Mouse (Mus musculus): ENCODE measurements around the gene Wdr27. TPM values are rescaled to one million over a fixed set of nuclear protein-coding genes. Genes with fewer than 3 reads are reported as not detected.
"Not testable (repeated sequence)": the region's sequence is repeated elsewhere in the genome, so short reads cannot be mapped to it uniquely, and the experiment has no call there.

Gene Wdr27
- polyA plus RNA-seq (2014; fragmentation: Nextera tagmentation; extraction: Ambion mirVana) = 6.2 and 6.7 TPM in 2 replicates

DNA sequence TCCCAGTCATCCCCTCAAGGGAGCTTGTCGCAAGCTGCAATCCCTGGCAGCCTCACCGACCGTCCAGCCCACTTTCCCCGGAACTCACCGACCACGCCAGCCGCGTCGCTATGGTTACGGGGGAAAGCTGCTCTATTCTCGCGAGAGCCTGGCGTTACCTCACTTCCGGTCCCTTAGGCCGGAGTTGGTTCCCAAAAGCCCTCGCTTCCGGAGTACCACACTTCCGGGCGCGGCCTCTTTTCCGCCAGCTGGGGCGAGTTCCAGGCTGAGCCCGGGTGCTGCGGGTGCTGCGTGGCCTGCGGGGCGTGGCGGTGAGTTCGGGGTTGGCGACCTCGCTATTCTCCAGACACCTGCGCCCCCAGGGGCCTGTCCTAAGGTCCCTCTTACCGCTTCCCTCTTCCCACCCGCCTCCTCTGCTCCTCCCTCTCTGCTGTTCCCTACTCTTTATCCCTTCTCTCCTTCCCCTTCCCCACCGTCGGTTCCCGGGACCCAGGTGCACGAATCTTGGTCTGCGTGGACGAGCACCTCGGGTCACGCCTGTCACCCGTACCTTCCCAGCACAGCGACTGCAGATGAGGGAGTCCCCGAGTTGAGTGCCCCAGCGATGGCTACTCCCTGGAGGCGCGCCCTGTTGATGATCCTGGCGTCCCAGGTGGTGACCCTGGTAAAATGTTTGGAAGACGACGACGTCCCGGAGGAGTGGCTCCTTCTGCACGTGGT is at the start of gene Wdr27, which contains the start of gene 1600012H06Rik:
Gene Wdr27, minus strand, starts transcription at position 150 of the 720 bp plus-strand sequence.
Gene 1600012H06Rik, plus strand, starts transcription at position 176 of the 720 bp plus-strand sequence.
- Histone ChIP-seq H3K9me3 (ENCODE audit: control insufficient read depth, low read depth, low read length) (no peaks in the 10 kb centered on the region), H3K9ac (replicated peaks; ENCODE audit: low read depth, low read length) (peak within 1 kb of the TSS; percentile 81), H3K4me3 (ENCODE audit: low read depth, low read length) (peak within 1 kb of the TSS; percentile 86), H3K27me3 (ENCODE audit: control insufficient read depth, insufficient read depth, low read length) (no peaks in the 10 kb centered on the region), H3K4me1 (ENCODE audit: control insufficient read depth, insufficient read depth, low read length) (peaks cover 16% of the 10 kb centered on the region), H3K27ac (ENCODE audit: low read length) (peak within 1 kb of the TSS; percentile 45; the same call in 1 of the 2 replicates), H3K4me2 (replicated peaks; ENCODE audit: low read depth, low read length) (peak within 1 kb of the TSS; percentile 94), H3K36me3 (ENCODE audit: control insufficient read depth, insufficient read depth, low read length) (peaks cover 18% of the 10 kb centered on the region)
- ATAC-seq (ENCODE audit: insufficient number of reproducible peaks, insufficient read depth, low FRiP score, low read depth) = peak; percentile 99
- WGBS = under 1% methylated on average over 54 of the region's 54 CpGs

DNA sequence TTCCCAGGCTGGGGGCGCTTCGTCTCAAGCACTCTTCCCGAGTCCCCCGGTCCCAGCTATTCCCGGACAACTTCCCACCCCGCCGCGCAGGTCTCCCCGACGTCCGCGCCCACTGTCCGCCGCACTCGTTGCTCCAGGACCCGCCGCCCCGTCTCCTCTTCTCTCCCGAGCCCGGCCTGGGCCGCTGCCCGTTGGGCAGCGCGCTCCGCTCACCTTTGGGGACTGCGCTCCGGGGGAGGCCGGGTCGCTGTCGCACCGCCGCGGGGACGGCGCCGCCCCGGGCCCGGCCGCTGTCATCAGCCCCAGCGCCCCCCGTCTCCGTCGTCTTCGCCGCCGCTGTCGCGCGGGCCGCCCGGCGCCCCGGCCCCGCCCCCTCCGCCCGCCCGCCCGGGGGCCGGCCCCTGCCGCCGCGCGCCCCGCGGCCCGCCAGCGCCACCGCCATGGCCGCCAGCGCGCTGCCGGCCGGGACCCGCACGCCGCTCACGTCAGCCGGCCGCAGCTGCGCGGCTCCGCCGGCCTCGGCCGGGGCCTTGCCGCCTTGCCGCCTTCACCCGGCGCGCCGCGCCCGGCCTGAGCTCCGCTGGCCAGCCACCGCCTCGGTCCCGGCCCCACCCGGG is 49.7 kb upstream of the Wdr27 start:
- H3K4me1 ChIP-seq (ENCODE audit: control insufficient read depth, insufficient read depth, low read length); H3K4me3 ChIP-seq (ENCODE audit: low read depth, low read length); H3K27me3 ChIP-seq (ENCODE audit: control insufficient read depth, insufficient read depth, low read length); H3K27ac ChIP-seq (ENCODE audit: low read length); H3K9me3 ChIP-seq (ENCODE audit: control insufficient read depth, low read depth, low read length); H3K4me2 ChIP-seq (replicated peaks; ENCODE audit: low read depth, low read length); H3K9ac ChIP-seq (replicated peaks; ENCODE audit: low read depth, low read length); H3K36me3 ChIP-seq (ENCODE audit: control insufficient read depth, insufficient read depth, low read length): not testable (repeated sequence)
- peak; percentile 74 for ATAC-seq (ENCODE audit: insufficient number of reproducible peaks, insufficient read depth, low FRiP score, low read depth)
- WGBS = no CpG with 5 or more reads among the region's 98 CpGs

DNA sequence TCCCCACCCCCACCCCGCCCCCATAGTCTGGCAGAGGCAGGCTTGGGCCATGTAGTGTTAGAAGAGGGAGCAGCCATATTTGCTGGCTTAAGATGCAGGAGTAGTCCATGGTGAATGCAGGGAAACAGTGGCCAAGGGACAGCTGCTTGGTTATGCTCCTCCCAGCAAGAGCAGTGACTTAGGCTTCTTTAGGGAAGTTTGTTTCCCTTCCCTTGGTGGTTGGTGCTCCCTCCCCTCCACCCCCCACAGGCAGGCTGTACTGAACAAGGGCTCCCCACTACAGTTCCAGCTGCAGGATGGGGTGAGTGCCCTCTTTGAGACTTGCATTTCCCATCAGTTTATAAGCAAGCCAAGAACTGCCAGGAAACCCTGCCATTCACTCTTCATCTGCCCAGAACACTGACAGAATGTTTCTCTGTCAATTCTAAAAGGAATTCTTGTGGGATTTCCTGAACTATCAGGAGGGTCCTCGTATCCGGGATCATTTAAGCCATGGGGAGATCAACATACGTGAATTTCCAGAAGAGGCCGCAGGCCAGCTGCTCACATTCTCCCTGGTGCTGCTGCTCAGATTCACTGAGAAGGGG is 47.3 kb upstream of the Wdr27 start:
- not testable (repeated sequence) for H3K9ac ChIP-seq (replicated peaks; ENCODE audit: low read depth, low read length); ATAC-seq (ENCODE audit: insufficient number of reproducible peaks, insufficient read depth, low FRiP score, low read depth); H3K27ac ChIP-seq (ENCODE audit: low read length); H3K4me2 ChIP-seq (replicated peaks; ENCODE audit: low read depth, low read length); H3K36me3 ChIP-seq (ENCODE audit: control insufficient read depth, insufficient read depth, low read length); H3K4me1 ChIP-seq (ENCODE audit: control insufficient read depth, insufficient read depth, low read length); H3K9me3 ChIP-seq (ENCODE audit: control insufficient read depth, low read depth, low read length); H3K4me3 ChIP-seq (ENCODE audit: low read depth, low read length); H3K27me3 ChIP-seq (ENCODE audit: control insufficient read depth, insufficient read depth, low read length)
- 56% methylated on average over 4 of the region's 5 CpGs for WGBS

DNA sequence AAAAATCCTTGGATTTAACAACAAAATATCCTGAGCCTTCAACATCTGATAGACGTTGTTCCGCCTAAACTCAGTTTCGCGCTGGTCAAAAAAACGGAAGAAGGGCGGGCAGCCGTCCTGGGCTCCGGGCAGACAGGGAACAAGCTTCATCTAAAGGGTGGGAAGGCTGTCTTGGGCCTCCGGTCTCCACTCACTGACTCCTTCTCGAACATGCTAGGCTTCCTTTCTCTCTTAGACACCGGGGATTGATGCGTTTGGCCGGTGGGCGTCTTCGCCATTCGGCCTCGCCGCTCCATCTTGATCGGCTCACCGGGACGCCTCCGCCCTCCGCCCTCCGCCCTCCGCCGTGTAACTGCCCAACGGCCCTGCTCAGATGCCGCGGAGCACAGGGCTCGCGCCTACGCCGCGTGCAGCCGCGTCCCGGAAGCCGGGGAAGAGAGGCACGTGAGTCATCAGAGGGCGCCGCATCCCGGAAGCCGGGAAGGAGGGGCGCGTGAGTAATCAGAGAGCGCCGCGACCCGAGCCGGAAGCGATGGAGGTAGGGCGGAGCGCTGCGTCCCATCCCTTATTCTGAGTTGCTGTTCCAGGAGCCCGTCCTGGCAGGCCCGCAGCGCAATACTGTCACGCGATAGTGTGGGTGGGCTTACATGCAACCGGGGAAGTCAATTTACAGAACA is 35.5 kb upstream of the Wdr27 start, which contains the start of the genes 9030025P20Rik and Gm3417:
Gene 9030025P20Rik, plus strand, starts transcription at position 107 of the 677 bp plus-strand sequence.
Gene Gm3417, minus strand, starts transcription at position 429 of the 677 bp plus-strand sequence.
- no CpG with 5 or more reads among the region's 60 CpGs for WGBS
- H3K9ac ChIP-seq (replicated peaks; ENCODE audit: low read depth, low read length); H3K4me3 ChIP-seq (ENCODE audit: low read depth, low read length); H3K4me2 ChIP-seq (replicated peaks; ENCODE audit: low read depth, low read length); H3K27ac ChIP-seq (ENCODE audit: low read length); H3K27me3 ChIP-seq (ENCODE audit: control insufficient read depth, insufficient read depth, low read length); H3K36me3 ChIP-seq (ENCODE audit: control insufficient read depth, insufficient read depth, low read length); H3K9me3 ChIP-seq (ENCODE audit: control insufficient read depth, low read depth, low read length); H3K4me1 ChIP-seq (ENCODE audit: control insufficient read depth, insufficient read depth, low read length): not testable (repeated sequence)
- peak; percentile 98 for ATAC-seq (ENCODE audit: insufficient number of reproducible peaks, insufficient read depth, low FRiP score, low read depth)

DNA sequence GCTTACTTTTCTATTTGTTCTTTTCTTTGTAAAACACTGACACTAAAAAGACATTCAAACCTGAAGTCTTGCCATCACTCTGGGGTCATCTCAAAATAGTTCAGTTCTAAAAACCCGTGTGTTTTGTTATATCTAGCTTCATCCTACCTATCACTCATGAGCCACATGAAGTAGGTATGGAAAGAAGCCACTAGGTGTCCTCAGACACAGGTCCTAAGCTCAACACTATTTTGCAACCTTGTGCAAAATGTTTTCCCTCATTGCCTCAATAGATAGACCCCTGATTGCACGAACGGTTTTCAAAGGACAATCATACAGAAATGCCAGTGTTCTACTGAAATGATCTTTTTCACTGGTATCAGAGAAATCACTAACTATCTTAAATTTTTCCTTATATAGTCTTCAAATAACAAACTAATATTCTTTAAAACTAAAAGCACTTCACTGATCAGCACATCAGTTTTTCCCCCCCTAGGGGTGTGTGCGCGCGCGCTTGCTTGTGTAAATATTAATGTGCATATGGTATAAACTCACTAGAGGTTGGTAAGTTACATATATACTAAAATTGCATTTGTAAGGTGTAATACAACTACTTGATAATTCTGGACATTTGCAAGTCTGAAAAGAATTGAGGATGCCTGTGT is 34.9 kb upstream of the Wdr27 start:
- H3K27me3 ChIP-seq (ENCODE audit: control insufficient read depth, insufficient read depth, low read length); H3K4me3 ChIP-seq (ENCODE audit: low read depth, low read length); H3K4me1 ChIP-seq (ENCODE audit: control insufficient read depth, insufficient read depth, low read length); ATAC-seq (ENCODE audit: insufficient number of reproducible peaks, insufficient read depth, low FRiP score, low read depth); H3K27ac ChIP-seq (ENCODE audit: low read length); H3K4me2 ChIP-seq (replicated peaks; ENCODE audit: low read depth, low read length); H3K9ac ChIP-seq (replicated peaks; ENCODE audit: low read depth, low read length); H3K9me3 ChIP-seq (ENCODE audit: control insufficient read depth, low read depth, low read length); H3K36me3 ChIP-seq (ENCODE audit: control insufficient read depth, insufficient read depth, low read length): not testable (repeated sequence)
- 0% methylated on average over 4 of the region's 7 CpGs for WGBS

DNA sequence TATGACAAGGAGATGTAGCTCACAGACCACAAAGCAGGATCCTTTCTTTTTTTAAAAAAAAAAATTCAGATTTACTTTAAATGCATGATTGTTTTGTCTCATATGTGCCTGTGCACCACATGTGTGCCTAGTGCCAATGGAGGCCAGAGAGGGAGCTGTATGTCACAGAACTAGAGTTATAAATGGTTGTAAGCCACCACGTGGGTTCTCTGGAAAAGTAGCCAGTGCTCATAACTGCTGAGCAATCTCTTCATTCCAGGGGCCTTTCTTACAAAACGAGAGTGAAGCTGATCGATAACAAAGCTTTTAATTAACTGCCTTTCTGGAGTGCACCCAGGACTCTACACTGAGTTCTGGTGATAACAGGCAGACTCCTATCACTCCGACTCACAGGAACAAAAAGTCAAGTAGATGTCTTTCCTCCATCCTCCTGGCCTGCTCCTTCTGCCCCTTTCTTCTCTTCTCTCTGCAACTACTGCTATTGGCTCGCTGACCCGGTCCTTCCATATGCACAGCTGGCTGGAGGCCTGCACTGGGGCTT is 25.5 kb upstream of the Wdr27 start:
- H3K9ac ChIP-seq (replicated peaks; ENCODE audit: low read depth, low read length); H3K4me2 ChIP-seq (replicated peaks; ENCODE audit: low read depth, low read length); H3K27ac ChIP-seq (ENCODE audit: low read length); H3K27me3 ChIP-seq (ENCODE audit: control insufficient read depth, insufficient read depth, low read length); H3K4me3 ChIP-seq (ENCODE audit: low read depth, low read length); H3K9me3 ChIP-seq (ENCODE audit: control insufficient read depth, low read depth, low read length); H3K4me1 ChIP-seq (ENCODE audit: control insufficient read depth, insufficient read depth, low read length); H3K36me3 ChIP-seq (ENCODE audit: control insufficient read depth, insufficient read depth, low read length); ATAC-seq (ENCODE audit: insufficient number of reproducible peaks, insufficient read depth, low FRiP score, low read depth): not testable (repeated sequence)
- no CpG with 5 or more reads among the region's 6 CpGs for WGBS

DNA sequence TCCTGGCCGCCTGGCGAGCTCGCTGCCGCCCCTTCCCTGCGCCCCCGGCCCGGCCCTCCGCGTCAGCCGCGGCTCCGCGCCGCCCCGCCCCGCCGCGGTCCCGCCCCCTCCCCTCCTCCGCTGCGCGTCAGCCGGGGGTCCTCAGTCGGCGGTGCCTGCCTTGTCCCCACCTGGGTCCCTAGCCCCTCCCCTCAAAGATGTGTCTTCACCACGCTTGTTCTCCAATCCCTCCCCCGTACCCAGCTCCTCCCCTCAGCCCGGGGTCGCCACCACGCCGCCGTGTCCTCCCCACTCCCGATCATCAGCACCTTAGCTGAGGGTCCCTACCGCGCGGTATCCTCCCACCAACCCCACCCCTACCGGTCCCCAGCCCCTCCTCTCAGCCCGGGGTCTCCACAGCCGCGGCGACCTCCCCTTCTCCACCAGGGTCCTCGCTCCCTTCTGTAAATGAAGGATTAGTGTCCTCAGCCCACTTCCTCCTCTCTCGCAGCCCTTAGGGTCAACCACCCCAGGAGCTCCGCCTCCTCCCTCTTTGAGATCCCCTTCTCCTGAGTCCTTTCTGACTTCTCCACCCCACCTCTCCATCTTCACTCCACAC is 18.7 kb upstream of the Wdr27 start:
- no CpG with 5 or more reads among the region's 44 CpGs for WGBS
- not testable (repeated sequence) for H3K9me3 ChIP-seq (ENCODE audit: control insufficient read depth, low read depth, low read length); H3K4me3 ChIP-seq (ENCODE audit: low read depth, low read length); H3K4me2 ChIP-seq (replicated peaks; ENCODE audit: low read depth, low read length); H3K36me3 ChIP-seq (ENCODE audit: control insufficient read depth, insufficient read depth, low read length); H3K4me1 ChIP-seq (ENCODE audit: control insufficient read depth, insufficient read depth, low read length); H3K27ac ChIP-seq (ENCODE audit: low read length); H3K9ac ChIP-seq (replicated peaks; ENCODE audit: low read depth, low read length); H3K27me3 ChIP-seq (ENCODE audit: control insufficient read depth, insufficient read depth, low read length)
- peak; percentile 92 for ATAC-seq (ENCODE audit: insufficient number of reproducible peaks, insufficient read depth, low FRiP score, low read depth)

All from stomach, embryonic 14.5 days (tissue).